Mouse (Mus musculus): Measurements from ENCODE around the gene Dst.

DNA sequence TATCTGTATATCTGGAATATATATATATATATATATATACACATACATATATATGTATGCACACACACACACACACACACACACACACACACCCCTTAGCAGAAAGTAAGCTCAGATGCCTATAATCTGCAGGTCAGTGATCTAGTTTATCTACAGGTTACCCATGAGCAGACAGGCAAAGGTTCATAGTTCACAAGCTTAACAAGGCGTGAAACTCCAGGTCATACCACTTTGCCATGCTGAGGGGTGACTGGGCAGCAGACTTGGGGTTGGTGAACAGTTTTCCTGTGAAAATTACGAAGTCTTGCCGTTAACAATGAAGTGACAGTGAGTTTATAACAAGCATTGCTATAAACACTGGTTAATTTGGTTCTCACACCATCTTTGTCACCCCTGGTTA lies 227.5 kb downstream of the Dst start:
- TF ChIP-seq SIN3A (IDR thresholded peaks at IDR 0.05; ENCODE audit: low read length) (no peak), POLR2A (IDR thresholded peaks at IDR 0.05; ENCODE audit: control insufficient read depth in 1 of 2, insufficient read depth in 1 of 2, low read depth in 1 of 2, low read length in 2 of 2, poor library complexity in 1 of 2) (no peak), ZC3H11A (IDR thresholded peaks at IDR 0.05; ENCODE audit: low read depth, low read length) (no peak), CTCF (IDR thresholded peaks at IDR 0.05 in 2 of 3, conservative IDR thresholded peaks at IDR 0.05 in 1 of 3; ENCODE audit: control insufficient read depth in 1 of 3, insufficient read depth in 1 of 3, low read depth in 2 of 3, low read length in 3 of 3, poor library complexity in 1 of 3, severe bottlenecking in 1 of 3) (no peak), TBP (IDR thresholded peaks at IDR 0.05; ENCODE audit: low read depth, low read length) (no peak), ETS1 (IDR thresholded peaks at IDR 0.05; ENCODE audit: low read depth, low read length) (no peak), POLR2AphosphoS2 (IDR thresholded peaks at IDR 0.05; ENCODE audit: low read length) (no peak), MXI1 (IDR thresholded peaks at IDR 0.05; ENCODE audit: low read depth, low read length) (no peak), EP300 (IDR thresholded peaks at IDR 0.05; ENCODE audit: low read depth in 1 of 2, low read length in 2 of 2) (no peak), TAL1 (IDR thresholded peaks at IDR 0.05; ENCODE audit: low read length) (no peak), TCF12 (IDR thresholded peaks at IDR 0.05; ENCODE audit: low read depth, low read length) (no peak)

Data from MEL (cell line).